Mouse (Mus musculus) lung, embryonic 16.5 days (tissue): ENCODE results near the gene Fuca1. TPM values are rescaled to one million over a fixed set of nuclear protein-coding genes. Genes with fewer than 3 reads are reported as not detected.

ENCODE experiments used
- ATAC-seq: fragments of 200-750 bp; cut with Nextera tagmentation; 2 replicates; pipeline ENCODE4 v1.8.0; 2017; ENCODE audit warnings: low read depth, mild to moderate bottlenecking, moderate library complexity
- H3K27ac ChIP-seq: fragments of 300-500 bp; sonication (generic); 2 replicates; pipeline ENCODE4 v1.5.1; 2014; ENCODE audit warnings: mild to moderate bottlenecking, control low read depth, low read length
- H3K27me3 ChIP-seq: fragments of 300-500 bp; sonication (generic); 2 replicates; pipeline ENCODE4 v1.6.1; 2014; ENCODE audit warnings: low read depth, low read length, mixed read lengths; ENCODE audit not compliant: control insufficient read depth, insufficient read depth
- H3K36me3 ChIP-seq: fragments of 300-500 bp; sonication (generic); 2 replicates; pipeline ENCODE4 v1.6.1; 2014; ENCODE audit warnings: low read length; ENCODE audit not compliant: control insufficient read depth, insufficient read depth
- H3K4me1 ChIP-seq: fragments of 300-500 bp; sonication (generic); replicated peaks from 2 replicates; pipeline ENCODE4 v1.6.1; 2014; ENCODE audit warnings: low read length, mixed read lengths; ENCODE audit not compliant: control insufficient read depth, insufficient read depth
- H3K4me2 ChIP-seq: fragments of 300-500 bp; sonication (generic); 2 replicates; pipeline ENCODE4 v1.6.1; 2014; ENCODE audit warnings: low read depth, low read length, control low read depth
- H3K4me3 ChIP-seq: fragments of 300-500 bp; sonication (generic); 2 replicates; pipeline ENCODE4 v1.5.1; 2014; ENCODE audit warnings: mild to moderate bottlenecking, low read length, control low read depth
- H3K9ac ChIP-seq: fragments of 300-500 bp; sonication (generic); 2 replicates; pipeline ENCODE4 v1.6.1; 2014; ENCODE audit warnings: low read length, control low read depth
- H3K9me3 ChIP-seq: fragments of 300-500 bp; sonication (generic); 2 replicates; pipeline ENCODE4 v1.6.1; 2016; ENCODE audit warnings: low read length; ENCODE audit not compliant: control insufficient read depth
- WGBS: fragments of 180-500 bp; shearing (Covaris S2); extraction: QIAGEN DNeasy Blood & Tissue Kit; methylation state at CpG from one replicate; pipeline ENCODE4 v1.1.7; 2014; 5-methylcytosine and 5-hydroxymethylcytosine counted together
- polyA plus RNA-seq: library from polyadenylated mRNA; unstranded; fragments of >200 nt; fragmentation: Nextera tagmentation; extraction: Ambion mirVana; gene quantifications from 2 replicates; pipeline ENCODE4 v1.2.1, GENCODE M21; 2015

The Fuca1 gene
- polyA plus RNA-seq, 1 experiment from 2014 or later: 76.4 TPM

DNA sequence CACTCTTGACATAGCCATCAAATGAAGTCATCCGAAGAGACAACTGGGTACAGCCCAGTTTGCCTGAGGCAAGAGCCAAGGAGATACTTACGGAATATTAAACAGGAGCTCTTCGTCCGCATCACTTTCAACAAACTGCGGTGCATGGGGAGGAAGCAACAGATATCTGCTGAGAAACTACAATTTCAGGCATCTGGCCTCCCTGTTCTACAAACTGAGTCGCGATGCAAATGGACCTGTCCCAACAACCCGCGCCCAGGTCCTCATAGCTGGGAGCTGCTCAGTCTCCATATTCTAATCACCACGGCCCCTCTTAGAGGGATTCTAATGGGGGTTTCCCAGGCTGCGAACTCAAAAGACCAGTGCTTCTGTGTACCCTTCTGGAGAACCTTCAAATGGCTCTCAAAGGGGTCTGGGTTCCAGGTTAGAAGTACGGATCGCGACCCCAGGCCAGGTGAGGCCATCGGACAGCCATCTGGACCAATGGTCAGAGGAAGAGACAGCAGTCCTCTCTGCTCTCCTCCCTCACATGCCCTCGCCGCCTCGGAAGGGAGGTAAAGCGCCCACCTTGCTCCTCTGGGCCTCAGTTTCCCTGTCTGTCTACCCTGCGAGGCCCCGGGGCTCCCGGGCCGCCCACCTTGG lies 65.9 kb downstream of the Fuca1 start:
- H3K27me3 ChIP-seq: no peaks in the 10 kb centered on the region
- peak overlapping the region; percentile 89 for H3K4me2 ChIP-seq
- peak overlapping the region; percentile 96 for H3K4me3 ChIP-seq
- ATAC-seq: no peak
- H3K36me3 ChIP-seq: peaks cover 7% of the 10 kb centered on the region
- peak overlapping the region; percentile 82 for H3K27ac ChIP-seq
- peak overlapping the region; percentile 97 for H3K9ac ChIP-seq
- peaks cover 9% of the 10 kb centered on the region for H3K4me1 ChIP-seq
- WGBS: 4% methylated on average over 23 of the region's 23 CpGs
- no peaks in the 10 kb centered on the region for H3K9me3 ChIP-seq

- H3K9ac ChIP-seq: peak within 1 kb of the TSS; percentile 97
- ATAC-seq: peak; percentile 95
- H3K9me3 ChIP-seq: no peaks in the 10 kb centered on the region
- WGBS: under 1% methylated on average over 67 of the region's 81 CpGs
- H3K4me1 ChIP-seq: peaks cover 9% of the 10 kb centered on the region
- H3K36me3 ChIP-seq: peaks cover 7% of the 10 kb centered on the region
- H3K27ac ChIP-seq: peak within 1 kb of the TSS; percentile 82
- H3K4me3 ChIP-seq: peak within 1 kb of the TSS; percentile 96
- H3K27me3 ChIP-seq: no peaks in the 10 kb centered on the region
- H3K4me2 ChIP-seq: peak within 1 kb of the TSS; percentile 89
These were observed 66.6 kb downstream of the Fuca1 start, which contains the start of gene Pithd1 for GRCm38 (mm10) chr4:135986943-135987710. Gene Pithd1 (minus strand): TSS chr4:135987264.

DNA sequence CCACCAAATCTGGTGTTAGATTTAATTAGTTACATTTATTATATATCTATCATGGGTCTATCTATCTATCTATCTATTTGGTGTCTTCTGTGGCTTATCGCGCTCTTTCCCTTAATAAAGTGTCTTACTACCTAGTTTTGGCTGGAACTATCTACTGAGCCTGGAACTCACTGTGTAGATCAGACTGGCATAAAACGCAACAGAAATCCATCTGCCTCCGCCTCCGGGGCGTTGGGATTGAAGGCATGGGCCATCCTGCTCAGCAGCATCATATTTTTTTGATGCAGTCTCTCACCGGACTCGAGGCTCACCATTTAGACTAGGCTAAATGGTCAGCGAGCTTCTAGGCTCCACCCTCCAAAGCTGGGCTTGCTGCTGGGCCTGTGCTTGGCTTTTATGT lies 67.2 kb downstream of the Fuca1 start:
- Histone ChIP-seq H3K4me3 (peak overlapping the region; percentile 96), H3K9me3 (no peaks in the 10 kb centered on the region), H3K27me3 (no peaks in the 10 kb centered on the region), H3K4me1 (peaks cover 9% of the 10 kb centered on the region), H3K4me2 (peak overlapping the region; percentile 89), H3K9ac (peak overlapping the region; percentile 97), H3K36me3 (peaks cover 7% of the 10 kb centered on the region), H3K27ac (peak overlapping the region; percentile 81; the same call in 1 of the 2 replicates)
- 63% methylated on average over 9 of the region's 9 CpGs for WGBS
- no peak for ATAC-seq

Other genes starting within 250 kb of the Fuca1 start
- gene Ifnlr1, start 234.4 kb upstream of the Fuca1 start, polyA plus RNA-seq: 2.1 and 2.3 TPM in 2 replicates
- 0.13 TPM in 1 of 2 replicates, not detected in the other for gene Il22ra1, start 192.6 kb upstream of the Fuca1 start, polyA plus RNA-seq
- gene Myom3, start 161.0 kb upstream of the Fuca1 start, polyA plus RNA-seq: 1.0 and 1.2 TPM in 2 replicates
- 245 and 264 TPM in 2 replicates for gene Srsf10, start 65.0 kb upstream of the Fuca1 start, polyA plus RNA-seq
- 217 and 224 TPM in 2 replicates for gene Pnrc2, start 46.9 kb upstream of the Fuca1 start, polyA plus RNA-seq
- gene Cnr2, start 25.3 kb upstream of the Fuca1 start, polyA plus RNA-seq: 1.3 TPM in 2 replicates
- 73.0 and 76.9 TPM in 2 replicates for gene Hmgcl, start 25.7 kb downstream of the Fuca1 start, polyA plus RNA-seq
- 41.7 and 48.4 TPM in 2 replicates for gene Gale, start 43.0 kb downstream of the Fuca1 start, polyA plus RNA-seq
- 110 and 113 TPM in 2 replicates for gene Lypla2, start 51.9 kb downstream of the Fuca1 start, polyA plus RNA-seq
- 49.1 and 49.3 TPM in 2 replicates for gene Pithd1, start 66.5 kb downstream of the Fuca1 start, polyA plus RNA-seq
- 40.8 and 41.0 TPM in 2 replicates for gene Eloa, start 101.0 kb downstream of the Fuca1 start, polyA plus RNA-seq
- 458 and 506 TPM in 2 replicates for gene Rpl11, start 132.7 kb downstream of the Fuca1 start, polyA plus RNA-seq
- 560 and 561 TPM in 2 replicates for gene Id3, start 222.8 kb downstream of the Fuca1 start, polyA plus RNA-seq